25 mouse cellular contexts compared by ENCODE assay signal in genomic region chr5:5711032-5711431, GRCm38 (mm10). TPM values are rescaled to one million over a fixed set of nuclear protein-coding genes. Genes with fewer than 3 reads are reported as not detected.
DNase-seq lines count a peak whose midpoint lies in the region; ATAC-seq lines count a peak whose summit lies in the region.
"Had no signal": no experiment of that assay in that cellular context is flagged by ENCODE, and none has a peak within 500 bp of the region (broad histone marks: within the 10 kb centered on the region; RNA-seq: fewer than 3 reads in every experiment).

No protein-coding gene starts in this region.

- intact Hi-C loops in left cerebral cortex, postnatal 14 days (cut with DNase I) = no loop called here
- intact Hi-C loops in left cerebral cortex, postnatal 36 days (cut with DNase I) = no loop called here

- DNase-seq in frontal cortex, postnatal 25 days (ENCODE audit: low spot score in 2 of 2) = no peak
- DNase-seq in left cerebral cortex, postnatal 14 days (ENCODE audit: low spot score in 2 of 2) = peak; percentile 24 to 58
- DNase-seq in left cerebral cortex, postnatal 36 days (ENCODE audit: low spot score in 2 of 2) = no peak
- peak; percentile 20 for DNase-seq in right cerebral cortex, adult 18-20 months
- no peak for DNase-seq in right cerebral cortex, postnatal 25 days
- no peak for DNase-seq in thymus, postnatal 14 days
- DNase-seq: adrenal gland, postnatal 10 days; adrenal gland, postnatal 36 days; B cell, adult 2 months; cerebellum, adult 11 months; cerebellum, adult 2 months; cerebellum, adult 9-11 months; cerebellum, postnatal 25 days; gastrocnemius, adult 2 months; gastrocnemius, postnatal 14 days; heart, adult 11 months had no signal

- peak; percentile 100 for ATAC-seq in frontal cortex, adult (ENCODE audit: low TSS enrichment)
- ATAC-seq: forebrain, embryonic 15.5 days; Patski had no signal

RNA-seq across cellular contexts. Expression of gene Steap2, which starts 16.7 kb away (rescaled TPM):
- total RNA-seq in left cerebral cortex, postnatal 14 days (2021) = 10 to 100 TPM in 1 of 2 experiments, 1 to 10 TPM in 1; 8.5 to 11.1 TPM
- total RNA-seq in left cerebral cortex, postnatal 36 days (2021) = 1 to 10 TPM; 8.1 to 8.8 TPM
- total RNA-seq: CH12.LX; common myeloid progenitor, adult 5-6 weeks; hematopoietic stem cell, adult 5-6 weeks had no signal

RNA-seq across cellular contexts. Expression of gene Steap1, which starts 38.1 kb away (rescaled TPM):
- under 1 TPM; 0.97 to 0.99 TPM for total RNA-seq in left cerebral cortex, postnatal 14 days (2021)
- not detected for total RNA-seq in left cerebral cortex, postnatal 36 days (2021)
- total RNA-seq: CH12.LX; common myeloid progenitor, adult 5-6 weeks; G1E; gastrocnemius, adult 2 months; heart, adult 8-10 months; heart, postnatal 25 days; hematopoietic stem cell, adult 5-6 weeks had no signal

RNA-seq across cellular contexts. Expression of gene Cfap69, which starts 47.0 kb away (rescaled TPM):
- 10 to 100 TPM; 21.6 to 23.0 TPM for total RNA-seq in left cerebral cortex, postnatal 14 days (2021)
- 10 to 100 TPM; 16.8 to 33.1 TPM for total RNA-seq in left cerebral cortex, postnatal 36 days (2021)
- total RNA-seq: common myeloid progenitor, adult 5-6 weeks; hematopoietic stem cell, adult 5-6 weeks had no signal

Comparison
In these comparisons a context has a peak if more than half of its experiments do, and no peak if none do; other contexts are left out.
1. DNase-seq: peak in left cerebral cortex, postnatal 14 days (2 of 2) and right cerebral cortex, adult 18-20 months (single experiment); none in frontal cortex, postnatal 25 days (0 of 2), left cerebral cortex, postnatal 36 days (0 of 2), right cerebral cortex, postnatal 25 days (single experiment) and thymus, postnatal 14 days (single experiment).